Mouse (Mus musculus) lung, postnatal 0 days (tissue): ENCODE results near the gene Mrpl21.

Experiments used
- CTCF ChIP-seq: IDR thresholded peaks from 2 replicates; pipeline ENCODE4 v1.5.1; 2016; ENCODE audit warnings: antibody characterized with exemption, mild to moderate bottlenecking
- EP300 ChIP-seq: IDR thresholded peaks from 2 replicates; pipeline ENCODE4 v1.6.1; 2016; ENCODE audit warnings: antibody characterized with exemption, mild to moderate bottlenecking, control low read depth

DNA sequence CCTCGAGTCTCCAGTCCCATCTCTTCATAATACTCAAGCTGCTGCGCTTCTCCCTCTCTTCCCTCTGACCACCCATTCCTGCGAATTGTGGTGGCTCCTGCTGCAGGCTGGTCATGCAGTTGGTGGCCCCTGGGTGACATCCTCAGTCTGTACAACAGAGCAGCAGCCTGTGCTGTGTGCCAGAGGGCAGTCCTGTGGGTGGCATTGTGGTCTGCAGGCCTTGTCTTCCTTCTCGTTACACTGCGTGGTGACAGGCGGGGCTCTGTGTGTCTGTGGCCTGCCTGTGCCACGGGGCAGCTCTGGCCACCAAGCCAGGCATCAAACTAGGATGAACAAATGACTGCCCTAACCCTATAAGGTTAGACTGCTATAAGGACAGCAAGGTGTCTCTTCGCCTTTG is 56.5 kb downstream of the Mrpl21 start:
- no peak for TF ChIP-seq CTCF
- TF ChIP-seq EP300 = no peak
